Mouse (Mus musculus) MEL (cell line): Measurements from ENCODE around the gene Nr2e3. TPM values are rescaled to one million over a fixed set of nuclear protein-coding genes. Genes with fewer than 3 reads are reported as not detected.

Experiments used
- DNase-seq: peaks from one replicate; pipeline ENCODE4 v3.0.0; 2011; ENCODE audit warnings: low read depth, low spot score
- H3K27ac ChIP-seq: 2 replicates; pipeline ENCODE4 v1.5.1; 2012; ENCODE audit warnings: low read depth, mild to moderate bottlenecking, control low read depth, low read length, moderate library complexity; ENCODE audit not compliant: control insufficient read depth
- H3K27me3 ChIP-seq, 2 experiments: fragments of 150-350 bp in 1 of 2; sonication (generic) in 1 of 2; 2 replicates each; pipeline ENCODE4 v1.6.1; 2012; ENCODE audit warnings: low read length in 2 of 2, mild to moderate bottlenecking in 2 of 2, improper control_type of control experiment in 1 of 2, moderate library complexity in 1 of 2; ENCODE audit not compliant: insufficient read depth in 2 of 2, control insufficient read depth in 1 of 2
- H3K36me3 ChIP-seq, 2 experiments: 2 replicates each; pipeline ENCODE4 v1.6.1; 2012 to 2014; ENCODE audit warnings: low read length in 2 of 2, improper control_type of control experiment in 1 of 2, inconsistent platforms in 1 of 2, mild to moderate bottlenecking in 1 of 2; ENCODE audit not compliant: insufficient read depth in 2 of 2, control insufficient read depth in 1 of 2
- H3K4me1 ChIP-seq, 2 experiments: fragments of 150-350 bp in 1 of 2; sonication (generic) in 1 of 2; 2 replicates each; pipeline ENCODE4 v1.6.1; 2012; ENCODE audit warnings: low read length in 2 of 2, improper control_type of control experiment in 1 of 2, mild to moderate bottlenecking in 1 of 2; ENCODE audit not compliant: insufficient read depth in 2 of 2, control insufficient read depth in 1 of 2
- H3K4me3 ChIP-seq, 2 experiments: fragments of 150-350 bp in 1 of 2; sonication (generic) in 1 of 2; 2 replicates each; pipeline ENCODE4 v1.5.1; 2012; ENCODE audit warnings: low read depth in 2 of 2, low read length in 2 of 2, mild to moderate bottlenecking in 2 of 2, moderate library complexity in 2 of 2, control low read depth in 1 of 2, improper control_type of control experiment in 1 of 2; ENCODE audit not compliant: control insufficient read depth in 1 of 2, insufficient read depth in 1 of 2
- H3K79me2 ChIP-seq: 2 replicates; pipeline ENCODE4 v1.6.1; 2012; ENCODE audit warnings: mild to moderate bottlenecking, low read length, moderate library complexity; ENCODE audit not compliant: control insufficient read depth, poor library complexity, insufficient read depth
- H3K9ac ChIP-seq: 2 replicates; pipeline ENCODE4 v1.6.1; 2012; ENCODE audit warnings: low read depth, mild to moderate bottlenecking, control low read depth, low read length, moderate library complexity; ENCODE audit not compliant: control insufficient read depth, poor library complexity, severe bottlenecking
- H3K9me3 ChIP-seq: fragments of 150-350 bp; sonication (generic); replicated peaks from 2 replicates; pipeline ENCODE4 v1.6.1; 2012; ENCODE audit warnings: mild to moderate bottlenecking, low read length, improper control_type of control experiment, moderate library complexity; ENCODE audit not compliant: insufficient read depth
- BHLHE40 ChIP-seq: IDR thresholded peaks from 2 replicates; pipeline ENCODE4 v1.6.1; 2012; ENCODE audit warnings: low read depth, mild to moderate bottlenecking, inconsistent platforms, low read length, improper control_type of control experiment, borderline replicate concordance
- CTCF ChIP-seq, 3 experiments: IDR thresholded peaks in 2 of 3; conservative IDR thresholded peaks in 1 of 3; 2 replicates each; pipeline ENCODE4 v1.5.1; 2011 to 2012; ENCODE audit warnings: low read length in 3 of 3, low read depth in 2 of 3, mild to moderate bottlenecking in 2 of 3, improper control_type of control experiment in 1 of 3, inconsistent platforms in 1 of 3, mixed read lengths in 1 of 3, moderate library complexity in 1 of 3; ENCODE audit not compliant: control insufficient read depth in 1 of 3, insufficient read depth in 1 of 3, poor library complexity in 1 of 3, severe bottlenecking in 1 of 3
- GABPA ChIP-seq: IDR thresholded peaks from 2 replicates; pipeline ENCODE4 v1.6.1; 2012; ENCODE audit warnings: low read depth, mild to moderate bottlenecking, inconsistent platforms, low read length, improper control_type of control experiment, moderate library complexity
- HCFC1 ChIP-seq: IDR thresholded peaks from 2 replicates; pipeline ENCODE4 v1.6.1; 2012; ENCODE audit warnings: low read depth, mild to moderate bottlenecking, inconsistent platforms, low read length, improper control_type of control experiment, moderate library complexity
- KAT2A ChIP-seq: conservative IDR thresholded peaks from 2 replicates; pipeline ENCODE4 v1.6.1; 2012; ENCODE audit warnings: low read depth, low read length, improper control_type of control experiment, inconsistent platforms
- POLR2A ChIP-seq, 2 experiments: IDR thresholded peaks; 2 replicates each; pipeline ENCODE4 v1.6.1; 2011 to 2012; ENCODE audit warnings: low read length in 2 of 2, mild to moderate bottlenecking in 2 of 2, control low read depth in 1 of 2, improper control_type of control experiment in 1 of 2, low read depth in 1 of 2, moderate library complexity in 1 of 2; ENCODE audit not compliant: control insufficient read depth in 1 of 2, insufficient read depth in 1 of 2, poor library complexity in 1 of 2
- RCOR1 ChIP-seq: IDR thresholded peaks from 2 replicates; pipeline ENCODE4 v1.6.1; 2012; ENCODE audit warnings: low read depth, mild to moderate bottlenecking, inconsistent platforms, low read length, improper control_type of control experiment
- SMC3 ChIP-seq: IDR thresholded peaks from 2 replicates; pipeline ENCODE4 v1.6.1; 2011; ENCODE audit warnings: low read depth, low read length, improper control_type of control experiment
- TBP ChIP-seq: IDR thresholded peaks from 2 replicates; pipeline ENCODE4 v1.8.0; 2011; ENCODE audit warnings: low read depth, low read length, improper control_type of control experiment
- TCF12 ChIP-seq: IDR thresholded peaks from 2 replicates; pipeline ENCODE4 v1.6.1; 2014; ENCODE audit warnings: low read depth, mild to moderate bottlenecking, inconsistent platforms, low read length, improper control_type of control experiment, moderate library complexity
- USF1 ChIP-seq: IDR thresholded peaks from 2 replicates; pipeline ENCODE4 v1.6.1; 2014; ENCODE audit warnings: low read depth, mild to moderate bottlenecking, inconsistent platforms, low read length, improper control_type of control experiment, moderate library complexity
- USF2 ChIP-seq, 2 experiments: IDR thresholded peaks; 2 replicates each; pipeline ENCODE4 v1.6.1; 2011 to 2012; ENCODE audit warnings: improper control_type of control experiment in 2 of 2, low read length in 2 of 2, borderline replicate concordance in 1 of 2, inconsistent platforms in 1 of 2, low read depth in 1 of 2, mild to moderate bottlenecking in 1 of 2; ENCODE audit not compliant: insufficient read depth in 1 of 2
- ZKSCAN1 ChIP-seq: IDR thresholded peaks from 2 replicates; pipeline ENCODE4 v1.6.1; 2012; ENCODE audit warnings: low read depth, mild to moderate bottlenecking, inconsistent platforms, low read length, improper control_type of control experiment, moderate library complexity
- polyA plus RNA-seq, 2 experiments: library from polyadenylated mRNA; stranded (reverse) in 1 of 2; unstranded in 1 of 2; fragments of >175 nt in 1 of 2; fragments of >200 nt in 1 of 2; gene quantifications; 2 replicates each; pipeline versions ENCODE4 v1.2.1 to v1.2.4; 2012; ENCODE audit warnings: low replicate concordance in 2 of 2, low read depth in 1 of 2; ENCODE audit not compliant: insufficient read length in 2 of 2, insufficient read depth in 1 of 2, missing spikeins in 1 of 2
- total RNA-seq: library from RNA; depleted of rRNA; stranded (reverse); fragments of 300-350 nt; gene quantifications from 2 replicates; pipeline ENCODE4 v1.2.3, GENCODE M21; 2012

The Nr2e3 gene
- total and polyA plus RNA-seq, 3 experiments, result not detected

DNA sequence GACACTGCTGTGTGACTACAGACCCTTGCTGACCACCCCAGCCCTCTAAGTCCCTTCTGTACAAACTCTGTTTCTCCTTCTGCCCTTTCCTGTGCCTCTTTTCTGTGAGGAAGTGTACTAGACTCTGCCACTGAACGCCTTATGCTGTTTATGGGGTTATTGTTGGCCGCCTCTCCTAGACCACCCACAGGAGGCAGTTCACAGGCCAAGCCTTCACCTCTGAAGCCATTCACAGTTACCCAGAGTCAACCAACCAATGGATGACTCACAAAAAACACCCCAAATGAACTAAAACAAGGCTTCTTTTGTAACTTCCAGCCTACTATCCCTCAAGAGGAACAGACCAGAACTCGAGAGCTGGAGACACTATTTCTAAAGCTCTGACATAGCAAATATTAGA lies 41.0 kb upstream of the Nr2e3 start:
- Histone ChIP-seq H3K27me3 (no peaks in the 10 kb centered on the region; a peak in 1 of 4 replicates), H3K9me3 (no peaks in the 10 kb centered on the region)

GRCm38 (mm10) chr9:59997725-59998124 lies 37.3 kb upstream of the Nr2e3 start:
- no peaks in the 10 kb centered on the region for H3K4me1 ChIP-seq
- H3K27me3 ChIP-seq, result peaks cover 0 to 3% of the 10 kb centered on the region in 2 experiments; a peak in 3 of 4 replicates
- no peak for DNase-seq
- no peak overlapping the region for H3K27ac ChIP-seq
- H3K36me3 ChIP-seq, result no peaks in the 10 kb centered on the region
- TF ChIP-seq POLR2A (IDR thresholded peaks at IDR 0.05; ENCODE audit: control insufficient read depth in 1 of 2, insufficient read depth in 1 of 2, low read depth in 1 of 2, low read length in 2 of 2, poor library complexity in 1 of 2), result no peak
- TF ChIP-seq ZKSCAN1, result no peak
- H3K79me2 ChIP-seq, result no peaks in the 10 kb centered on the region
- no peak overlapping the region for H3K9ac ChIP-seq
- no peaks in the 10 kb centered on the region for H3K9me3 ChIP-seq
- no peak overlapping the region for H3K4me3 ChIP-seq

More for the DNA sequence above, 41.0 kb upstream of the Nr2e3 start:
- H3K4me3 ChIP-seq, result no peak overlapping the region
- no peak overlapping the region for H3K9ac ChIP-seq
- H3K36me3 ChIP-seq, result no peaks in the 10 kb centered on the region
- no peaks in the 10 kb centered on the region for H3K79me2 ChIP-seq
- H3K27ac ChIP-seq, result no peak overlapping the region
- no peaks in the 10 kb centered on the region for H3K4me1 ChIP-seq
- no peak for DNase-seq
- no peak for TF ChIP-seq BHLHE40

- no peak for TF ChIP-seq GABPA
- TF ChIP-seq POLR2A (IDR thresholded peaks at IDR 0.05; ENCODE audit: control insufficient read depth in 1 of 2, insufficient read depth in 1 of 2, low read depth in 1 of 2, low read length in 2 of 2, poor library complexity in 1 of 2), result no peak
- no peak for TF ChIP-seq USF1
- TF ChIP-seq RCOR1, result no peak
- TF ChIP-seq TCF12, result no peak
- no peak for TF ChIP-seq KAT2A
- TF ChIP-seq SMC3, result no peak
- TF ChIP-seq TBP, result no peak
- TF ChIP-seq HCFC1, result no peak
- no peak for TF ChIP-seq CTCF (IDR thresholded peaks at IDR 0.05 in 2 of 3, conservative IDR thresholded peaks at IDR 0.05 in 1 of 3; ENCODE audit: control insufficient read depth in 1 of 3, insufficient read depth in 1 of 3, low read depth in 2 of 3, low read length in 3 of 3, poor library complexity in 1 of 3, severe bottlenecking in 1 of 3)
- TF ChIP-seq USF2 (IDR thresholded peaks at IDR 0.05; ENCODE audit: borderline replicate concordance in 1 of 2, insufficient read depth in 1 of 2, low read depth in 1 of 2, low read length in 2 of 2), result no peak
- no peaks in the 10 kb centered on the region for H3K79me2 ChIP-seq
- peaks cover 0 to 3% of the 10 kb centered on the region in 2 experiments; a peak in 3 of 4 replicates for H3K27me3 ChIP-seq
- no peak for DNase-seq
- H3K9ac ChIP-seq, result no peak overlapping the region
- no peaks in the 10 kb centered on the region for H3K36me3 ChIP-seq
- no peaks in the 10 kb centered on the region for H3K9me3 ChIP-seq
- H3K27ac ChIP-seq, result no peak overlapping the region
- no peak overlapping the region for H3K4me3 ChIP-seq
- no peaks in the 10 kb centered on the region for H3K4me1 ChIP-seq
Observed at GRCm38 (mm10) chr9:59991407-59991806, 30.9 kb upstream of the Nr2e3 start.
